Mouse (Mus musculus) regulatory T cell (primary cell): ENCODE measurements around the gene Gja5.

Experiments used
- in situ Hi-C: fragments of 300-600 bp; cut with MboI, MseI; formaldehyde crosslinking; loops from one replicate; pipeline ENCODE4 v1.15.1; 2025; ENCODE audit warnings: high pct_unique_total_duplicates

Gja5 gene

DNA sequence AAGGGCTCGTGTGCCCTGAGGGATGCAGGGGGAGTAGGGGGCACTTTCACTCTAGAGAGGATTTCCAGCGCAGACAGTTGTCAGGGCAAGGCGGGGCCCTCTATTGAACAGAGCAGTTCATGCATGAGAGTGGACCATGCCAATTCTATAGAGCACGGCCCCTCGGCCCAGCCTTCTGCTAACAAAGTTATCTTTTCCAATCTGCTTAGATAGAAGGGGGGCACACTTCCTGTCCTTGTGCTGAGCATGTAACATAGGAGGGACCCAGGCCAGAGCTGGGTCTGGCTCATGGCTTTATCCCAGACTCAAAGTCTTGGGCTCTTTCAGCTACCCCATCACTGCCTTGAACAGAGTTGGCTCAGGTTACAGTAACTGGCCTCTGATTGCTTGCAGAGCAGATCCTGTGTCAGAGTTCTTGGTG, 26.8 kb downstream of the Gja5 start:
- in situ Hi-C loops: no loop called here

DNA sequence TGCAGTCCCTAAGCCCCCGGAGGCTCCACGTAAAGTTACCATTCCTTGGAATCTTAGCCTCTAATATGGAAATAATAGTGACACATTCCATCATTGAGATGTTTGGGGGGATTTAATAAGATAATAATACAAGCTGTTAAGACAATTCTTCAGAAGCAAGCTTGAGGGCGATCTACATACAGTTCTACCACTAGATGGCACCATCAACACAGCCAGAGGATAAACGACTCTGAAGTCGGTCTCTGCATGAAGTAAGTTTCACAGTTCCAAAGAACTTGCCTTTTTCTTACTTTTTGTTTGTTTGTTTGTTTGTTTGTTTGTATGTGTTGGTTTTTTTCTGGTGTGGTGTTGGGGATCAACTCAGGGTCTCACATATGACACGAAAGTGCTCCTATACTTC, 31.7 kb downstream of the Gja5 start:
- in situ Hi-C loops: loop anchor here (5.0 kb wide), 3 partner anchors 151 to 396 kb away; no protein-coding TSS in a partner anchor

DNA sequence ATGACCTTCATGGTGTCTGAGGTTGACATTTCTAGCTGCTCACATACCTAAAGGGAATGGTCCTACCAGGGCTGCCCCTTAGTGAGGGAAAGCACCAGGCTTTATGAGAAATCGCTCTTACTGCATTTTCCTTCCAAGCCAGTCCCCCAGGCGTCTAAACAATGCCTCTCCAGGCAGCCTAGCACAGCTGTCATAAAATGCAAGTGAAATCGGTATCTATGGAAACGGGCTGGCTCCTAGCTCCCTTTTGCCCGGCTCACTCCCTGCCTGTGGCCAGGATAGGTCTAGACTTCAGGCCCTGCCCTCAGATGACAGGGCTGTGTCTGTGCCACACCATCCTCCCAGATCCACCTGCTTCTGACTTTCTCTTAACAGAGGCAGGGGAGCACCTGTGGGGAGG, 33.1 kb downstream of the Gja5 start:
- in situ Hi-C loops: loop anchor here (5.0 kb wide), 3 partner anchors 150 to 395 kb away; no protein-coding TSS in a partner anchor

DNA sequence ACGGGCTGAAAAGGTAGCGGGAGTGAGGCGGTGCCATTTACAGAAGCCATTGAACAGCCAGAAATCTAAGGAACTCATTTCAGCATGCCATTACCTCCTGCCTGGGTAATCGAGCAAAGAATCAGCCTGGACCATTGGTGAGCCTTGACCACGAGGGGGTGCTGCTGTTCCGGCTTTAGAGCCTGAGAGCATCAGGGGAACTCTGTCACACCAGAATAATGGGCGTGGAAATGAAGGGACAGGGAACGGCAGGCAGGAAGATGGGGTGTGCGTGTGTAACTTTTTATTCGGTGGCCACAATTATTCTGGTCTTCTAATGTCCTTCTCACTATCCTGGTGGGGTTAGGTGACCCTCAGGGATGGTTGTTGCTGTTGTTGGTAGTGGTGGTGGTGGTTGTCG, 34.2 kb downstream of the Gja5 start:
- in situ Hi-C loops: loop anchor here (5.0 kb wide), 3 partner anchors 149 to 394 kb away; no protein-coding TSS in a partner anchor

DNA sequence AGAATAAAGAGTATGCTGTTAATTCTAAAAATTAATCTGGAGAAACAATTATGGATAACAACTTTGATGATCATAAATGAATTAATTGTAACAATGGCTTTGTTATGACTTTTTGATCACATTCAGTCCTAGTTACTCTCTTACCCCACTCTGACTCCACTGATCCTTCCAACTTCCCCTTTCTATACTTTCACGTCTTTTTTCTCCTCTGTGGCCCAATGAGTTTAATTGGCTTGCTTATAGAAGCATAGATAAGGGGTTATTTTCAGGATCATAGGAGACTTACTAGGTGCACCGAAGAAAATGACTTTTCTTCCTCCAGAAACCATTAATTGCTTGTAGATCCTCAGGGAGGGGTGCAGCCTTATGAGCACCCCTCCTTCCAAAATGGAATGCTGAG, 38.2 kb downstream of the Gja5 start:
- in situ Hi-C loops: no loop called here

DNA sequence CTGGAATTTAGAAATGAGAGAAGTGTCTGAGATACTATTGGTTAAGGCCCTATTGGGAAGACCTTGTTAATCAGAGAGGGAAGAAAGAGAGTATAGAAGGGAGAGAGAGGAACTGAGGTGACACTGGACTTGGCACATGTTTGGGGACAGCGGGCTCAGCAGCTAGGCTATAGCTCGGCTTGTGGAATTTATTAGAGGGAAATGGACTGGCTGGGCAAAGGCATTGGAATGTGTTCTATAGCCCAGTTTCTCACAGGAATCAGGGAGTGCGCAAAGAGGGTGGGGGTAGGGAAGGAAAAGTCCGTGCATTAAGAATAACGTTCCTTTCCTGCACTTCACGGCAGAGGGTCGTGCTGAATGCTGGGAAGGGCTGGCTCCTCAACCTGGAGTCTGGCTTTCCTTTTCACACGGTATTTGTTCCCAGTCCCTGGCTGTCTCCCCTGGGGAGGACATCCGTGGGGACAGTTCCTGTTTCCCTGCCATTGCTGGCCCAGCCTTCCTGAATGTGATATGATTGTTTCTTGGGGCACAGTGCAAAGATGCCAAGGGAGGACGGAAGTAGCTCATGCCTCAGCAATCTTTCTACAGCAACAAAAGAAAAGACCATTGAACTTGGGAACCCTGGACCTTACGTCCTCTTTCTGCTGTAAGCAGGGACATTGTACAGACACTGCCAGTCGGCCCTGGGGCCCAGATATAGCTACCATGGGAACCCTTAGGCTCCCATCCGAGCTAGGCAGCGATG, 49.2 kb downstream of the Gja5 start:
- in situ Hi-C loops: no loop called here

DNA sequence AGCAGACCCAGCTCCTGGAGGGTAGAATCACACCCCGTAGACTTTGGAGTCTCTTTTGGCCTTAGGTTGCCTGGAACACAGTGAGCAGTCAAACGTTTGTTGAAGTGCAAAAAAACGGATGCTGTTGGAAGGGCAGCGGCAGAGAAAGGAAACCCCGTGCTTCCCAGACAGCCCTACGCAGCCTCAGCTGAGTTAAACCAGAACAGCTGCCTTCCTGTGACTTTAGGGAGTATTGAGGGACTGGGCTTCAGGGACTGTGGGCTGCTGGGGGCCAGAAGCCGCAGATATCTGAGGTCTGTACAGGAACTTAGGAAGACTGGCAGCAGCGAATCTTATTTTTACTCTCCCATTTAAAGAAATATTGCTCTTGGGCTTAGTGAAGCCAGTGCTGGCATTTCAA, 56.1 kb downstream of the Gja5 start:
- in situ Hi-C loops: no loop called here

DNA sequence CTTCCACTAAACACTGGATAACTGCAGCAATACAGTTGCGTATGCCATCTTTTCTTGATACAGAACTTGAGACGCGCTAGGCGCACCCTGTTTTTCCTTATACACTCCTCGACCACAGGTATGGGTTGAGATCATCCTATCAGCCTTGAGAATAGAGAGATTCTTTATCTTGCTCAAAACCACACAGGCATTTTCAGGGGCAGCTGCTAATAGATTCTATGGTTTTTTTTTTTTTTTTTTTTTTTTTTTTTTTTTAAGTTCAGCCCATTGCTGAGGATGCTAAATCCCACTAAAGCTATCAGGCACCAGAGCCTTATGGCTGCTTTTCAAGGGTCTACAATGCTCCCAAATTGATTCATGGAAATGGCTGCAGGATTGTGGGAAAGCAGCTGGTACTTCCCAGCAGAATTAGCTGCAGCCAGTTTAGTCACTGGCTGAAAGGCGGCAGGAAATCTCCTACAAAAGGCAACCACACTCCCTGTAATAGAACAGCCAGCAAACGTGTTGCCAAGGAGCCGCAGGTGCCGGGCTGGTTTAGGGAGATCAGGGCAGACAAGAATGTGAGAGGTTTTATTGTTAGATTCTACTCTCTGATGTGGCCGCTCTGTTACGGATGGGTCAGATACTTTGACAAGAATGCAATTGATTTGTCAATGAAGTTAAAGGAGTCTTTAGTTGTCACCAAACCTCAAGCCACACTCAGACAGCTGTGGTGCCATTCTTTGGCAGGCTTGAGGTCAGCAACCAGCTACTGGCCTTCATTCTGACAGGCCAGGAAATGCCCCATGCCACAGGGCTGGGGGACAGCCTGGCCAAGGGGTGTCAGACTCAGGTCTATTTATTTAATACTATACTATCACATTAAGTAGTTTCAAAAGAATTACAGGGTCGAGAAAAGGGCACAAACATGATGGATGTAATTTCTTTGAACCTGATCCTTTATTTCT, 58.9 kb downstream of the Gja5 start:
- in situ Hi-C loops: no loop called here

DNA sequence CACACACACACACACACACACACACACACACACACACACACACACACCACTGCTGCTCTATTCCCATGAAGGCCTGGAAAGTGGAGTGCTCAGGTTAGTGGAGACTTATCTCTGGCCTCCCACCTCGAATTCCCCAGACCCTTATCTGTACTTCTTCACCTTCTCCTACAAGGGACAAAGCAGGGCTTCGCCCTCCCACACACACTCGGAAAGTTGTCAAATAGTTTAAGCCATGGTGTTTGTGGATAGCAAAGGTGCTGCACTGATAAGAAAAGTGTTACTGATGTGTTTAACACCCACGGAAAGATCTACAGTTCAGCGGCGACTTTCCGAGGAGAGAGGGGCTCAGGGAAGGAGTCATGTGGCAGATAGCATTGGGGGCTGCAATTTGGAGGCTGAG, 66.5 kb downstream of the Gja5 start:
- in situ Hi-C loops: no loop called here

DNA sequence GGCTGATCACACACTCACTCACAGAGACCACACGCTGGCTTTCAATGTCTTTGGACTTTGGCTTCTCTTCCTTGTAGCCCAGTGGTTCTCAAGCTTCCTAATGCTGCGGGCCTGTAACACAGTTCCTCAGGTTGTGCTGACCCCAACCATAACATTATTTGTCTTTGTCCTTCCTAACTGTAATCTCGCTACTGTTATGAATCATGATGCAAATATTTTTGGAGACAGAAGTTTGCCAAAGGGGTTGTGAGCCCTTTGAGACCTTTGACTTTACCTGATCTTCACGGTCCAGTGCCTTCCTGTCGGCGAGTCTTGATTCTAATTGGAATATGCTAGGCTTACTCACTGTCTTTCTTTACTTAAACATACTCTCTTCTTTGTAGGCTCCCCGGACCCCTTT, 70.0 kb downstream of the Gja5 start:
- in situ Hi-C loops: no loop called here

DNA sequence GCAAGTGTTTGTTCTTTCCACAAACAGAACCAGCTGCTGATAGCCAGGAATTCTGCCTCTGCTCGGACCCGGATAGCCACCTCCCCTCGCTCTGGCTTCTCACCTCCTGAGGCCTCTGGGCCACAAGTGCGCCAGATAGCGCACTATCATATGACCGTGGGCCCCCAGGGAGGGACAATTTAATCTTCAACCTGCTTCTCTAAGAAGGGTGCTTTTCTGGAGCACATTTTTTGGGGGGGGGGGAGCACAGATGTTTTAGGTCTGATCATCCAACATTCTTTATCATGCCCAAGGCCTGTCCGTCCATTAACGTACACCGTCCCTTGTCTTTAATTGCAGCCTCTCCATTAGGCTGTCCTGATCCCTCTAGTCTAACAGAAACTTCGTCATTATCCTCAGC, 71.1 kb downstream of the Gja5 start:
- in situ Hi-C loops: no loop called here

DNA sequence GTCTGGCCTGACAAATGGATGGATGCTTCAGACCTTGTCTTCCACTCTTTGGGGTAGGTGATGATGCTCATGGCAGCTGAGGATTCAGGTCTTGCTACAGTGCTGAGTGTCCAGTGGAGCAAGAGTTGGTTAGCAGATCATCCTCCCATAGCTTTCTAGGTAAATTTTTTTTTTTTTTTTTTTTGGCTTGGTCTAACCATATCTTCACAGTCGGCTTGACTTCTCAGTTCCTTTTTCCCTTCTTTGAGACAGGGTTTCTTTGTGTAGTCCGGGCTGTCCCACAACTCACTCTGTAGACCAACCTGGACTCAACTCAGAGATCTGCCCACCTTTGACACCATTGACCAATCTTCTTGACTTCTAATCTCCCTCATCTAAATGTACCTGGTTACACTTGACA, 73.0 kb downstream of the Gja5 start:
- in situ Hi-C loops: no loop called here

DNA sequence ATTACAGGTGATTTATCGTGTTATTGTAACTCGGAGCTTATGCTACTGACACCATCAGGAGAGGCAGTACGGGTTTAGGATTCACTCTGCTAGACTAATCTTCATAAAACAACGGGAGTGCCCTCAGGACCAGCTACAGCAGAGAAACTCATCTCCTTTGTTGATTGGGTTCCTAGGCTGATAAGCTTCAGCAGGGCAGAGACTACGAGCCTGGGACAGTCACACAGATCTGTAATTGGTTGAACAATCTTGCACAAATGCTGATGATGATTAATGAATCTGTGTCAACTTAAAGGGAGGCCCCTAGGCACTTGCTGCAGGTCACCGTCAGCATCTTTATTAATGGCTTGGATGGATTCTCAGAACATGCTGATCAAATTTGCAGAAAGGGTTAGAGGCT, 74.0 kb downstream of the Gja5 start:
- in situ Hi-C loops: no loop called here

DNA sequence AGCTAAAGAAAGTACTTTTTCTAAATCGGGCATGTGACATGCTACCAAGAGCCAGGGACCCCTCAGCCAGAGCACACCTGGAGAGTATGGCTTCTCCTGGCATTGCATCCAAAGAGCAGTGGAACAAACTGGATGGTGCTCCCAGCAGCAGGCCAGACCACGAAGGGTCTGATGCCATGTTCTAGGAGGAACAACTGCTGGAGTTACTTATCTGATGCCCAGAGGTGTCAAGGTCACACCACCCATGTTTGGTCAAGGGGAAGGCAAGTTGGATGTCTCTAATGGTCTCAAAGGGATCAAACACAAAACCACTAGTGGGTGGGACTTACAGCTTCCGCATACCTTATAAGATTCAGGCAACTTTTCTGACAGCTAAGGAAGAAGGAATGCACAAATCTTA, 74.5 kb downstream of the Gja5 start:
- in situ Hi-C loops: no loop called here

DNA sequence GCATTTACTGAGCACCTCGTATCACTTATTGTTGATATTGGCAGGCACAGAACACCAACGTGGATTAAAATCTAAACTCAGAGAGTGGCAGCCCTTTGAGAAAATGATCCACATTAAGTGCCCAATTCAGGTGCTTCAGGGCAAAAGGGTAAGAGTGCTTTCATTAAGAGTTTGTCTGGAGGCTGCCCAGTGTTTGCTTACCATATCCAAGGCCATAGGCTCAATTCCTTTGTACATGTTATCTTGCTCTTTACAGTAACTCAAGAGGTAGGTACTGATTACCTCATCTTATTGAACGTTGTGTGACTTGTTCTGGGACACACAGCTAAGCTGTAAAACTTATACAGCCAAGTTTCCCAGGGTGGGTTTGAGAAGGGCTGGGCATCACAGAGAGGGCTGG, 77.3 kb downstream of the Gja5 start:
- in situ Hi-C loops: no loop called here

DNA sequence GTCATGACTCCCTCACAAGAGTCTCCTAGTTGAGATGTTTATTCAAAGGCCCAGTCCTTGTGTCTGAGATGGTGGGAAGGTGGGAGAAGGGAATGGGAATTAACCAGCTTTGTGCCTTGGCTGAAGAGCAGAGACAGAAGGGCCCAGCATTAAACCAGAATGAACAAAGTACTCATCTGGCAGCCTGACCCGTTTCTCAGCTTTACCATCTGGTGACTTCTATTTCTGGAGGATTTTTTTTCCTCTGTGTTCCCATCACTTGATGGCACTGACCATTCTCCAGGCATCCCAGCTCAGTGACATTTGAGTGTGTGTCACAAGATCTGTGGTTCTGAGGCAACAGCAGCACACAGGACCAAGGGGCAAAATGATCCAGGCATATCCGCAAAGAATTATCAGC, 78.2 kb downstream of the Gja5 start:
- in situ Hi-C loops: no loop called here

DNA sequence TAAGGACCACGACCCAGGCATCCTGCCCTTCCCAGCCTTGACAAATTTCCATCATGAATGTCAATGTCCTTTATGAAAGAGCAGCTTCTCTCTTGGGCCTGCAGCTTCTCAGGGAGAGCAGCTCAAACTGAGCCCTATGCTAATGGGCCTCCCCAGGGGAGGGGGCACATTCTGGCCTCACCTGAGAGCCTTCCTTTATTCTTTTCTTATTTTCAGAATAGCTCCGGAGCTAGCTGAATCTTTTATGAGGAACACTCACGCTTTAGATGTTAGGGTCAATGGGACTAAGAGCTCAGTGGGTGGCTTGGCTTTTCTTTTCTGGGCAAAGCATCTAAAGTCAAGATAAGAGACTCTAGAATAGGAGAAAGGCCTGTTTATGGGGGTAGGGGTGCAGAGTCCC, 88.0 kb downstream of the Gja5 start:
- in situ Hi-C loops: no loop called here

DNA sequence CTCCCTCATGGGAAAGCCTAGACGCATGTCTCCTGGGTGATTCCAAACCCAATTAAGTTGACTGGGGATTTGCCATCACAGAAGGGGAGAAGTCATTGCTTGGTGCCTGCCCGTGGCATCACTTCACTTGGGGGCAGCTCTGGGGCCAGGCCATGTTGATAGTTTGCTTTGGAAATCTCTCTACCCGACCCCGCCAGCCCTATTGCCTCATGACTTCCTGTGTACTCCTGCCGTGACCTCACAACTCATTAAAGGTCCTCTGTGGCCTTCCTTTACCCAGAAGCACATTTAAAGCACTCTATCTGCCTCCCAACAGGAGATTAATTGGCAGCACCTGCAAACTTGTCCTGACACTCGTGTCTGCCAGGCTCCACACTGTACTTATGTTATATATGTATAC, 93.3 kb downstream of the Gja5 start:
- in situ Hi-C loops: no loop called here

DNA sequence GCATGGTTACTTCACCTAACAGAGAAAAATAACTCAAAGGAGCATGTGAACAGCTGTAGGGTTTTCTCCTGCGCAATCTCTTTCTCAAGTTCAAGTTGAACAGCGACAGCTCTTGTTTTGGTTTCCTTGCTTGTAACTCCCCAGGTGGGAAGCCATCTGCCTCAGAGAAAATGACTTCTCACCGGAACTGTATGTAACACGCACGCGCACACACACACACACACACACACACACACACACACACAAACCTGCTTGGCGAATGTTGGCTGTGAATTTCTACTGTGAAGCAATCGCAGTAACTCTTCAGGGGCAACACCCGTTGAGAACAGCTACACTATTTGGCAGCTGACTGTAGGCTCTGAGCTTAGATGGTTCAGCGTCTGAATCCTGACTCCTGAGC, 98.6 kb downstream of the Gja5 start:
- in situ Hi-C loops: no loop called here

DNA sequence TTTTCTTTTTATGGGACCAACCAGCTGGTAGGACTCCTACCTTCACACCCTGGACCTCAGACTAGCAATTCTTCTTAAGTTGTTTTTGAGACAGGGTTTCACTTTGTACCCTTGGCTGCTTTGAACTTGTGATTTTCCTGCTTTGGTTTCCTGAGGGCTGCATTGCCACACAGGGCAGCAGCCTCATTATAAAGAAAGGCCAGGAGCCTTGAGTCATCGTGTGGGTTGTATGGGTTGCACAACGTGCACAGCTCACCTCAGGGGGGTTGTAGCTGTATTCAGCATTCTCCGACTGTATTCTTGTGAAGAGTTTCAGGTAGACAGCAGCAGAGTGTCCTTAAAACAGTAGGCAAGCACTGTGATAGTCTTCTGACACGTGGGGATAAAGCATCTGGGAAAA, 100.0 kb downstream of the Gja5 start:
- in situ Hi-C loops: no loop called here

DNA sequence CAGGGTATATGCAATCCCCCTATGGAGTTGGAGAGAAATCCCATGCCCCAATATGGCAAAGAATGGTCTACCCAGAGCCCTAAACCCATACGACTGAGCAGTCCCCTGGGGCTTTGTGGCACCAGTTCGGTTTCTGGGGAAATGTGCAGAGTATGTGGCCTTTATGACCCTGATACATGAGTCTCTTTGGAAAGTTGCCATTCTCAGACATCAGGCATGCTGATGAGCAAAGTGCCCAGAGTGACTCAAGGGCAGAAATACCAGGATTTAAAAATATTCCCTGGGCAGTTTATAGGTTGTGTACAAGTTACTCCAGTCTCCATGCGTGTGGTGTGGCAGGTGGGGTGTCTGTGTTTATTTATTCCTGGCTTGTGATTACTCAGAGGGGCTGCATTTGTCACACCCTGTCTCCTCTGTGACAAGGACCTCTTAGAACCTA, 102.5 kb downstream of the Gja5 start:
- in situ Hi-C loops: no loop called here

DNA sequence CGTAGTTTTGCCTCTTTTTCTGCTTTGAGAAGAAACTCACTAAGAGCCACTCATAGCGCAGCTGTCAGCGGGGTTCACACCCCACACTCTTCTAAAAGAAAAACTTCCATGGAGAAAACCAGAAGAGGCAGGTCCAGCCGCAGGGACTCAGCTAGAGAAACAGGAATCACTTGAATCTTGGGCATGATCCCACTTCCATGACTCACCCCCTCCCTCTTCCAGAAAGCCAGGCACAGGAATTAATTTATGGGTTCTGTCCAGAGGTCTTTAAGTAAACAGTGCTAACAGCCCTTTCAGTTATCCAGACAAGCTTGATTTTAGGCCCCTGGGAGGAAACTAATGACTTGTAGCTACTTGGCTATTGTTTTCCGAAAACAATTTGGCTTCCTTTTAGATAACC, 120.7 kb downstream of the Gja5 start:
- in situ Hi-C loops: no loop called here

DNA sequence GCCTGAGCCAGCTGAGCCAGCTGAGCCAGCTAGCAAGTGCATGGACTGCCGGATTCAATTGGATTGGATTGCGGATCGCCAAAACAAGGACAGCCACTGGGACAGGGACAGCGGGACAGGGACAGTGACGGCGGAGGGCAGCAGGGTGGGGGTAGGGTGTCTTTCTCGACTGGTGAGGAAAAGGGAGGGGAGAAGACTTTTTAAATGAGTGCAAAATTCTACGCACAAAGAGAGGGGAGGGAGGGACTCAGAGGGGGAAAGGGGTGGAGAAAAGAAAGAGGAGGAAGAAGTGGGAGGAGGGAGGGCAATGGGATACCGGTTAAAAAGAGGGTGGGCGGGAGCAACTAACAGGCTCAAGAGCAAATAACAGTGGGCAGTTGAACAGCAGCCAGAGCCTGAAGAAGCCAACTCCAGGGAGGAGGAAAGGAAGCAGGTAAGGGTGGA, 127.6 kb downstream of the Gja5 start:
- in situ Hi-C loops: no loop called here
